Mouse (Mus musculus): ENCODE results near the gene Lpin1. TPM values are rescaled to one million over a fixed set of nuclear protein-coding genes. Genes with fewer than 3 reads are reported as not detected.

Lpin1 gene
- polyA plus RNA-seq (2016; fragmentation: Nextera tagmentation; extraction: Ambion mirVana), result 15.2 and 15.6 TPM in 2 replicates

DNA sequence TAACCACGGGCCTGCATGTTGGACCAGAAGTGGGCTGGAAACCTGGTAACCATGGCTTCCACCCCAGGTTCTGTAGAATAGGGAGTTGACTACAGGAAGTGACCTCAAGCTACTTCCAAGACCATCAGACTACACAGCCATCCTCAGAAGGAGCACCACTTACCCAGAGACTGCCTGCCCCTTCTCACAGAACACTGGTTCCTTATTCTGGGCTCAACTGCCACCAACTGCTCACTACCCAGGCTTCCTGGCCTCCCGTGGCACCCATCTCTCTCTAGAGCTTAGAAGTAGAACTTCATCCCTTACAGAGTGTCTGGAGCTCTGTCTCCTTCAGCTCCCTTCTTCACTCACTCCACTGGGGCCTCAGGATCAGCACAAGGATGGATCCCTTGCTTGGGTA is at the start of gene Lpin1:
Gene Lpin1, minus strand, starts transcription at position 31 of the 400 bp plus-strand sequence.
- no peaks in the 10 kb centered on the region for H3K36me3 ChIP-seq
- 87% methylated on average over 2 of the region's 2 CpGs for whole genome bisulfite sequencing
- H3K27ac ChIP-seq, result no peak within 1 kb of the TSS
- H3K9ac ChIP-seq, result no peak within 1 kb of the TSS
- no peak for ATAC-seq (ENCODE audit: low FRiP score, low read depth)
- no peak within 1 kb of the TSS for H3K4me2 ChIP-seq (replicated peaks)
- no peaks in the 10 kb centered on the region for H3K27me3 ChIP-seq (replicated peaks)
- no peaks in the 10 kb centered on the region for H3K9me3 ChIP-seq
- H3K4me1 ChIP-seq, result no peaks in the 10 kb centered on the region
- H3K4me3 ChIP-seq, result no peak within 1 kb of the TSS

- 79% methylated on average over 5 of the region's 5 CpGs for WGBS
- no peak overlapping the region for H3K4me2 ChIP-seq (replicated peaks)
- no peak overlapping the region for H3K4me3 ChIP-seq
- H3K36me3 ChIP-seq, result no peaks in the 10 kb centered on the region
- no peak for ATAC-seq (ENCODE audit: low FRiP score, low read depth)
- H3K9ac ChIP-seq, result no peak overlapping the region
- H3K27me3 ChIP-seq (replicated peaks), result peaks cover 32% of the 10 kb centered on the region
- H3K27ac ChIP-seq, result no peak overlapping the region
- H3K9me3 ChIP-seq, result no peaks in the 10 kb centered on the region
- H3K4me1 ChIP-seq, result peaks cover 8% of the 10 kb centered on the region
Observed at GRCm38 (mm10) chr12:16656906-16657875, 46.4 kb upstream of the Lpin1 start.

DNA sequence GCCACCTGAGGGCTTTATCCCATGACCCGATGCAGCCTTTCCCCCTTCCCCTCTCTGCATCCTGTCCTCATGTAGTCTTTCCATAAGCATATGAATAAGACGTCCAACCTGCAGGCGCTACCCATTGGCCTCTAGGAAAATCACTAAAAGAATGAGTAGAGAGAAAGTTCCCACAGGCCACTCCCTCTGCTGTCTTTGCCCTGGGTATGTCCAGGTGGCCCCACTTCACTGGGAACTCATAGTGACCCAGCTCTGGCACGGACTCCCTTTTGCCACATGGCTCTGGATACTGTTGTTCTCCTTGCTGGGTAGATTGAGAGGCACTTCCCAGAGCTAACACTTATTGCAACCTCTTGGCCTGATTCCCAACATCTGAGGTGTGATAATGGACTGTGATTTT is 44.8 kb upstream of the Lpin1 start:
- H3K4me1 ChIP-seq, result peaks cover 8% of the 10 kb centered on the region
- peaks cover 32% of the 10 kb centered on the region for H3K27me3 ChIP-seq (replicated peaks)
- WGBS, result 77% methylated on average over 4 of the region's 4 CpGs
- no peak for ATAC-seq (ENCODE audit: low FRiP score, low read depth)
- no peak overlapping the region for H3K4me2 ChIP-seq (replicated peaks)
- no peaks in the 10 kb centered on the region for H3K9me3 ChIP-seq
- H3K4me3 ChIP-seq, result no peak overlapping the region
- H3K36me3 ChIP-seq, result no peaks in the 10 kb centered on the region
- H3K9ac ChIP-seq, result no peak overlapping the region
- H3K27ac ChIP-seq, result no peak overlapping the region

DNA sequence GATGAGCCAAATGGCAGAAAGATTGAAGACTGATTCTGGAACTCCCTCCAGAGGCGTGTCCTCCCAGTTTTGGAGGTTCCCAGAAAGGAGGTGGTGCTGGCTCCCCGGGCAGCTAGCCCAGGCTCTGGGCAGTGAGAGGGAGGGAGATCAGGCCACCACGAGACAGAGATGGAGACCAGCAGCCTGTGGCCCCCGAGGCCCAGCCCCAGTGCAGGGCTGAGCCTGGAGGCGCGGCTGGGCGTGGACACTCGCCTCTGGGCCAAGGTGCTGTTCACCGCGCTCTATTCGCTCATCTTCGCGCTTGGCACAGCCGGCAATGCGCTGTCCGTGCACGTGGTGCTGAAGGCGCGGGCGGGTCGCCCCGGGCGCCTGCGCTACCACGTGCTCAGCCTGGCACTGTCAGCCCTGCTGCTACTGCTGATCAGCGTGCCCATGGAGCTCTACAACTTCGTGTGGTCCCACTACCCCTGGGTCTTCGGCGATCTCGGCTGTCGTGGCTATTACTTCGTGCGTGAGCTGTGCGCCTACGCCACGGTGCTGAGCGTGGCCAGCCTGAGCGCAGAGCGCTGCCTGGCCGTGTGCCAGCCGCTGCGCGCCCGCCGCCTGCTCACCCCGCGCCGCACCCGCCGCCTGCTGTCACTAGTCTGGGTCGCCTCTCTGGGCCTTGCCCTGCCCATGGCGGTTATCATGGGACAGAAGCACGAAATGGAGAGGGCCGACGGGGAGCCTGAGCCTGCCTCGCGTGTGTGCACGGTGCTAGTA is 42.7 kb upstream of the Lpin1 start, which contains the start of gene Ntsr2:
Gene Ntsr2, plus strand, starts transcription at position 51 of the 762 bp plus-strand sequence.
- 5% methylated on average over 58 of the region's 58 CpGs for WGBS
- H3K4me1 ChIP-seq, result peaks cover 8% of the 10 kb centered on the region
- H3K27ac ChIP-seq, result no peak within 1 kb of the TSS
- no peaks in the 10 kb centered on the region for H3K9me3 ChIP-seq
- H3K9ac ChIP-seq, result 0 out of 2 replicates have a peak within 1 kb of the TSS, but pooled peaks have one; percentile 5
- no peaks in the 10 kb centered on the region for H3K36me3 ChIP-seq
- H3K4me3 ChIP-seq, result peak within 1 kb of the TSS; percentile 29
- peak; percentile 81 for ATAC-seq (ENCODE audit: low FRiP score, low read depth)
- peak within 1 kb of the TSS; percentile 66 for H3K4me2 ChIP-seq (replicated peaks)
- H3K27me3 ChIP-seq (replicated peaks), result peaks cover 32% of the 10 kb centered on the region

- Histone ChIP-seq H3K4me3 (no peak overlapping the region), H3K4me1 (peaks cover 8% of the 10 kb centered on the region), H3K27ac (no peak overlapping the region), H3K36me3 (no peaks in the 10 kb centered on the region), H3K9ac (no peak overlapping the region), H3K27me3 (replicated peaks) (peaks cover 23% of the 10 kb centered on the region), H3K9me3 (no peaks in the 10 kb centered on the region), H3K4me2 (replicated peaks) (no peak overlapping the region)
- 89% methylated on average over 6 of the region's 6 CpGs for WGBS
- no peak for ATAC-seq (ENCODE audit: low FRiP score, low read depth)
Observed at GRCm38 (mm10) chr12:16649819-16650218, 39.1 kb upstream of the Lpin1 start.

DNA sequence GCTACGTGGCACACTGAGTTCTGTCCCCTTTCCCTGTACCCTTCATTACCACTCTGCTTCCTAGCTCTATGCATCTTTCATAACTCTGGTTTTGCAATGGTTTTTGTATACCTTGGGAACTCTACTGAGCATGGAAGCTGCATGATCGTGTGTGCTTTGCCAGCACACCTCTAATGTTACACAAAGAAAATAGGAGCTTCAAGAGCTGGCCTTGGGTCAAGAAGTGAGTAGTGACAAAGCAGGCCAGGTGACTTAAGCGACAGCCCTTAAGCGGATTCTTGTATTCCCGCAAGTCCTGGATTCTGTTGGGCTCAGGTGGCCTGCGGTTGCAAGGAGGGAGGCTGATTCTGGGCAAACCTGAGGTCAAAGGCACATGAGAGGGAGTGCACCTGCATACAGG is 37.5 kb upstream of the Lpin1 start:
- Histone ChIP-seq H3K9me3 (no peaks in the 10 kb centered on the region), H3K4me2 (replicated peaks) (no peak overlapping the region), H3K27ac (no peak overlapping the region), H3K36me3 (no peaks in the 10 kb centered on the region), H3K4me3 (no peak overlapping the region), H3K9ac (no peak overlapping the region), H3K27me3 (replicated peaks) (peaks cover 8% of the 10 kb centered on the region), H3K4me1 (peaks cover 8% of the 10 kb centered on the region; the same call in 1 of the 2 replicates)
- 88% methylated on average over 6 of the region's 6 CpGs for WGBS
- ATAC-seq (ENCODE audit: low FRiP score, low read depth), result no peak

DNA sequence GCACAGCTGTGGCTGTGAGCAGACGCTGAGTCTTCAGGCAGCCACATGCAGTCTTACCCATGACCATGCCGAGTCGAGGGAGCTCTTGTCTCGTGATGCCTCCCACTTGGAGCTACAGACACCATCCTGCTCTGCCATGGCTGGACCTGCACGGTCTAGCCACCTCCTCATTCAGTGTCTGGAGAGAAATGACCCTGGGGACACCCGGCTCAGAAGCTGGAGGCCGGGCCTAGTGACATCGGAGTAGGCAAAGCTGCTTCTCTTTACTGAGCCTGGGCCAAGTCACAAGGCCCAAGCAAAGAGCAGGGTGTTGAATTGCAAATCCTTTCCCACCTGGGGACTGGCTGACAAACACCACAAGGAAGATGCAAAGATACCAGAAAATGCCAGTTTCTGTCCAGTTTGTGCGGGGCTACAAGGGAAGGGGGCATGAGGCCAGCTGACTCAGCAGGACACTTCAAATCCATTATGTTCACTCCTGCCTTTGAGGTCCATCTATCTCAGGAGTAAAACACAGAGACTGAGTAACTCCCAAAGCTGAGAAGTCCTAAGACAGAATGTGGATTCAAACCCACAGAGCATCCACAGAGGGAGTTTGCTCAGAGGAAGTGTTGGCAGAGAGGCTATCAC is 36.1 kb upstream of the Lpin1 start:
- WGBS, result 57% methylated on average over 9 of the region's 9 CpGs
- Histone ChIP-seq H3K9me3 (no peaks in the 10 kb centered on the region), H3K4me1 (peaks cover 7% of the 10 kb centered on the region; the same call in 1 of the 2 replicates), H3K27ac (no peak overlapping the region), H3K4me2 (replicated peaks) (no peak overlapping the region), H3K9ac (no peak overlapping the region), H3K27me3 (replicated peaks) (no peaks in the 10 kb centered on the region), H3K36me3 (no peaks in the 10 kb centered on the region), H3K4me3 (no peak overlapping the region)
- no peak for ATAC-seq (ENCODE audit: low FRiP score, low read depth)

GRCm38 (mm10) chr12:16644698-16645097 is 33.9 kb upstream of the Lpin1 start:
- ATAC-seq (ENCODE audit: low FRiP score, low read depth), result no peak
- WGBS, result 45% methylated on average over 8 of the region's 8 CpGs
- no peaks in the 10 kb centered on the region for H3K9me3 ChIP-seq
- no peak overlapping the region for H3K4me2 ChIP-seq (replicated peaks)
- no peak overlapping the region for H3K27ac ChIP-seq
- H3K9ac ChIP-seq, result no peak overlapping the region
- H3K4me1 ChIP-seq, result peaks cover 7% of the 10 kb centered on the region; the same call in 1 of the 2 replicates
- no peaks in the 10 kb centered on the region for H3K27me3 ChIP-seq (replicated peaks)
- H3K36me3 ChIP-seq, result no peaks in the 10 kb centered on the region
- no peak overlapping the region for H3K4me3 ChIP-seq

DNA sequence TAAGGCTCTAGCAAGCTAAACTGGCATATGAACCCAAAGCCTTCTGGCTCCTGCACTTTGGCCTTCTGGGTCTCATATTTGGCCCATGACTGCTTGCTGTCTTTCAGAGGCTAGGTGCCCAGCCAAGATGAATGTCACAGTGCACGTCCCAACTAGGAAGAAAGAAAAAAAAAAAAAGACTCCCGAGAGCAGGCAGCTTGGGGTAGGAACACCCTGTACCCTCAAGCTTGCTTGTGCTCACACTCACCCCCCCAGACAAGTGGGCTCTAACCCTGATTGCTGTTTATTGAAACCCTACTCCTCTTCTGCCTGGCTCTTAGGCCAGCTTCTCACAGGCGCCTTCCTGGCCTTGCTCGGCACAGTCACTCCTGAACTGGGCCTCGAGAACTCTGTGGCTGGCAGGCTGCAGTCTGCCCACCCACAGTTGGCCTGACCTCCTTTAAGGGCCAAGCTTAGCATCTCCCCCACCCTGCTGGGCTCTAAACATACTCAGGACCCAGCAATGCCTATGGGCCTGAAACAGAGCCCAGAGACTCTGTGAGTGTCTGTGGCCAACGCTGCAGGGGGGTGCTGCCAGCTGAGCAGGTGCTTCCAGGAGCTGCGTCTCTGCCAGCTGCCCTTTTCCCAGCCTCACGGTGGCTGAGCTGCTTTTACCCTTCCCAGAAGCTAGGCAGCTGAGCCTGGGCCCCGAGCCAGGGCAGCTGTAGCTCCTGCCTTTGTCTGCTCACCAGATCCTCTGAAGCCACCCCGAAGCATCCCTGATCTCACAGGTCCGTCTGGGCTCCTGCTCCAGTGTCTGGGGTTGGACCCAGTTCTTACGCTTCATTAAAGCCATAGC is 33.0 kb upstream of the Lpin1 start:
- H3K4me1 ChIP-seq, result peaks cover 7% of the 10 kb centered on the region; the same call in 1 of the 2 replicates
- no peaks in the 10 kb centered on the region for H3K36me3 ChIP-seq
- H3K4me3 ChIP-seq, result no peak overlapping the region
- H3K9me3 ChIP-seq, result no peaks in the 10 kb centered on the region
- H3K4me2 ChIP-seq (replicated peaks), result no peak overlapping the region
- no peaks in the 10 kb centered on the region for H3K27me3 ChIP-seq (replicated peaks)
- H3K9ac ChIP-seq, result no peak overlapping the region
- no peak overlapping the region for H3K27ac ChIP-seq
- ATAC-seq (ENCODE audit: low FRiP score, low read depth), result peak; percentile 87
- WGBS, result 47% methylated on average over 12 of the region's 12 CpGs

DNA sequence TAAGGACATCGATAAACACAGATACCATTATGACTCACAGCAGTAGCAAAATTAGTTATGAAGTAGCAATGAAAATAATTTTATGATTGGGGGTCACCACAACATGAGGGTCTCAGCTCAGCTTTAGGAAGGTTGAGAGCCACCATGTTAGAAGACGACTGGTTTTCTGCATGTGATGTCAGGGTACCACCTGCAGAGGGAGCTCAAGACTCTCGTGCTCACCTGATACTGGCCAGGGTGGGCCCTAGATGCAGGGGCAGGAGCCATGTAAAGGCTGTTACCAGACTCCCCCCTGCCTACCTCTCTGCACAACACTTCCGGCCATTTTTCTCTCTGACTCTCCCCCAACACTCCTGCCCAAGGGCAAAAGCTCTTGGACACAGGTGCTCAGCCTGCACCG is 31.2 kb upstream of the Lpin1 start:
- Histone ChIP-seq H3K36me3 (no peaks in the 10 kb centered on the region), H3K27me3 (replicated peaks) (no peaks in the 10 kb centered on the region), H3K4me2 (replicated peaks) (no peak overlapping the region), H3K27ac (no peak overlapping the region), H3K9me3 (no peaks in the 10 kb centered on the region), H3K4me3 (no peak overlapping the region), H3K9ac (no peak overlapping the region), H3K4me1 (peaks cover 7% of the 10 kb centered on the region; the same call in 1 of the 2 replicates)
- no peak for ATAC-seq (ENCODE audit: low FRiP score, low read depth)
- 64% methylated on average over 5 of the region's 5 CpGs for WGBS

DNA sequence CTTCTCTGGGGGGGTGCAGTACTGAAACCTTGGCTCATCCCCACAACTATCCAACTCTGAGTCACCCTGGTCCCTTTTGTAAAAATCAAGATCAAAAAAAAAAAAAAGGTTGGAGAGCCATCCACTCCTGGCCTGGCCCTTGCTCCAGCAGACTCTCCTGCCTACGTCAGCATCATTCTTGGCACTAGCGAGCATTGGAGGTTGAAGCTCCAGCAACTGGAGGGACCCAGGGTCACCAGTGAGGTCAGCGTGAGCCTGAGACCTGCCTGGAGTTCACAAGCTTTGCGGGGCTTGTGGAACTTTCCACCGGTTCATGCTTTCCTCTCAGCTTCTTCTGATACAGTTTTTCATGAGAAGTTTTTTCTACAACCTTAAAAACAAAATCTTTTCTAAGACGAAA is 29.3 kb upstream of the Lpin1 start:
- Histone ChIP-seq H3K27me3 (replicated peaks) (no peaks in the 10 kb centered on the region), H3K4me3 (no peak overlapping the region), H3K4me2 (replicated peaks) (no peak overlapping the region), H3K9me3 (no peaks in the 10 kb centered on the region), H3K36me3 (no peaks in the 10 kb centered on the region), H3K27ac (no peak overlapping the region), H3K9ac (no peak overlapping the region), H3K4me1 (peaks cover 7% of the 10 kb centered on the region; the same call in 1 of the 2 replicates)
- 90% methylated on average over 6 of the region's 6 CpGs for WGBS
- ATAC-seq (ENCODE audit: low FRiP score, low read depth), result no peak

Data from neural tube, embryonic 12.5 days (tissue).